Mouse (Mus musculus): ENCODE measurements around the gene Sox6.
"Not testable (repeated sequence)": the region's sequence is repeated elsewhere in the genome, so short reads cannot be mapped to it uniquely, and the experiment has no call there.

Gene Sox6

DNA sequence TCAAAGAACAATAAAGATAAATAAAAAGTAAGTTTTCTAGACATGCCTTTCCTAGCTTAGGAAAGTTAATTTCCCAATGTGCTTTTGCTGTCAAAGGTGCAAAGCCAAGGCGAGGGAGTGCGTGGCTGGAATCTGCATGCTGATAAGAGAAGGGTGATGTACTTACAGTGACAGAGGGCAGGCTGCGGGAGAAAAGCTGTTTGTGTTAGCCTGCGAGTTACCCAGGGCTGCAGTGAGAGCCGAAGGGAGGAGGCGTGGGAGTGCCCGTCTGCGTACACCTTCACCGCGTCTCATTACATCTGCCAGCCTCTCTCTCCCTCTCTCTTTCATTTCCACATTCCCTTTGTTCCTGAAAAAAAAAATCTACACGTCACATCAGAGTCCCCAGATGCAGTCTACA is at the start of gene Sox6:
Sox6 (minus strand) TSS at position 286 of the 400 bp plus-strand sequence.
- DNase-seq (ENCODE audit: low spot score): no peak

DNA sequence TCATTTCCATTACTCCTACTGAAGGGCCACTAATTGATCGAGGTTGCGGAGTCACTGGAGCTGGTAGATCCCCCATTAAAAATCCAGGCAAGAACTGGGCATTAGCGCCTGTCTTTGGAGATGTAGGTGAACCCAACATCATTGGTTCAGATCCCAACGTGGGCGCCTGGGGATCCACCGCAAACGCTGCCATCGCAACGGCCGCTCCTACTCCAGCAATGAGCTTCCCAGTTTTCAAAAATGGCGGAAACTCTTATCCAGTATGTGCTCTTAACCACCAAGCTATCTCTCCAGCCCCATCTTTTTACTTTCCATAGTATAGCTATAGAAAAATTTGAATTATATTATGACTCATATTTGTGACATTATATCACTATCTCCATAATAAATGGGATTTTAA is 45.8 kb upstream of the Sox6 start, which contains the start of gene Gm4353:
Gm4353 (minus strand) TSS at position 270 of the 400 bp plus-strand sequence.
- DNase-seq (ENCODE audit: low spot score): not testable (repeated sequence)

DNA sequence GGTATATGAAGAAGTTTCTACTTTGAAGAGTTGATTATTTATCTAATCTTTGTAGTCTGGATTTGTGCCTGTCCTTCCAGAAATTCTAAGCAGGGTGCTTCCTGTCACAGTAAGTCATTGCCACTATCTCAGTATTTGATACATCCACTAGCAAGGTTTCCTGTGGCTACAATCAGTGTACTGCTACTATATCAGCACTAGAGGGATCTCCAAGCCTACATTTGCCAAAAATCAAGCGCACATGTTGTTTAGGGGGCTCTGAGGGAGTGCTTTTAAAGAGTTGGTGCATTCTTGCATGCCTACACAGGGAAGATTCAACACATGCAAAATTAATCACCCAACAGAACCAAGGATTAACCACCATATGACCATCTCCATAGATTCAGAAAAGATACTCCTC is 22.1 kb upstream of the Sox6 start:
- no peak for DNase-seq (ENCODE audit: low spot score)

DNA sequence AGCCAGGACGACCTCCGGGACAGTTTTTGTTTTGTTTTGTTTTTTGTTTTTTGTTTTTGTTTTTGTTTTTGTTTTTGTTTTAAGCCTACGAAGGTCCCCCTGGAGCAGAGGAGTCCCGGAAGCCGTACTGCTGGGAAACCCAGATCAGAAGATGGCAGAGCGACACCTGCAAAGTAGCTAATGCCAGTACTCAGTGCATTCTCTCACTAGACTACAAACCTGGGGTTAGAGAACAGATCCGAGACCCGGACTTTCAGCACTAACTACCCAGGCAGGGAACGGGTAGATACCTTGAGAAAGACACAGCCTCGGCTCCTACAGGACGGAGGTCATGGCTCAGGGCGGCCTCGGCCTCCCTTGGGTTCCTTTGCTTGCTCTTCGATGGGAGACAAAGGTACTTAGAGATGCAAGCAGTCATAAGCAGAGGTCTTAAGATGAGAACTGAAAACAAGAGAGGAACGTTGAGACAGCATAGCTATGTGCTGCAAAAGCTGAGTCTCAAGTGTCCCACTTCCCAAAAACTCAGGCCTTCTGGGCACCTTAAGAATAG is 1.9 kb upstream of the Sox6 start:
- DNase-seq (ENCODE audit: low spot score): no peak

DNA sequence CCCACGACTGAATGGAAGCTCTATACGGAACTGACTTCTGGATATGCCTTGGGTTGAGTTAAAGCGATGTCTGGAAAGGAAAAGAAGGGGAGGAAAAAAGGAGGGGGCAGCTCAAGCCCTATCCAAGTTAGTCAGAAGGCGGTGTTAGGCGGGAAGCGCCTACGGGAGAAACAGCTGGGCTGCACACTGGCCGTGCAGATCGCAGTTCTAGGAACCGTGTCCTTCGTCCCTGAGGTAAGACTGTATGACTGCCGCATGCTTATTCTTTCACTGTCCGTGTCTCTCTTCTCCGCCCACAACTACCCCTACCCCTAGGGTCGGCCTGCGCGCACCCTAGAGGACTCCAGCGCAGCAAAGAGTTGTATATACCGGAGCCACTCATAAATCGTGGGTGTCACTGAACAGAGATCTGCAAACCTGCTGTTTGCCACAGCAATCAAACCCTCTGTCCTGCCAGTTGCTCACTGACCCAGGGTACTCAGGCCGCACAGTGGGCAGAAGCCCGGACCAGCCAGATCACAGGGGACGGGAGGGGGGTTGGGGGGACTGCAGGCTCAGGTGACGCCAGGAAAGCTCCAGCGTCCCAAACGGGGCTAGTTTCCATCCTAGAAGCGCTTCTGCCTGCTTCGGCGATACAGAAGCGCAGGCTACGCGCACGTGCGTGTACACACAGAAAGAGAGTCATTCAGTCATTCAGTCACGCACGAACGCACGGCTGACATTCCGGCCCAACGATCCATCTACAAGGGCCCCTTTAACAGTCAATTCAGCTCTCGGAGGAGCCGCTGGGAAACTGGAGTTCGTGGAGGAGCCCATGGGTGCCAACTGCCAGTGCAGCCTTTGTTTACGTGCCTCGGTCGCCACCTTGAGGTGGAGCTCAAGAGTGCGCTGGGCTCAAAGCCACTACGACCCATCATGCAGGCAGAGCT is 1.2 kb upstream of the Sox6 start:
- DNase-seq (ENCODE audit: low spot score): peak; percentile 25

DNA sequence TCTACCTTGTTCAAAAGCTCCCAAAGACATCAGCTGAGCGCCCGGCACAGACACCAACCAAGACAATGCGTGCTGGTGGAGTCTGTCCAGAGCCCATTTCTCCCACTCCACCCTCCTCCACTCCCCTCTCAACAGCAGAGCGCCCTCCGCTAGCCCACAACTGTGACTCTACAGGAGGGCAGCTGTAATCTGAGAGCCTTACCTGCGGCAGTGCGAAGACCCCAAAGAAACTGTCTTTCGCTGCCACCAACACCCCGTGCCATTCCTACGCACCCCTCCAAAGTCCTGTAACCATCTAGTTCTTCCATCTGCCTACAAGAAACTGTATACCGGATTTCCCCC is 571 bp upstream of the Sox6 start, which contains the start of gene 1110004F10Rik:
1110004F10Rik (plus strand) TSS at position 202 of the 342 bp plus-strand sequence.
- no peak for DNase-seq (ENCODE audit: low spot score)

DNA sequence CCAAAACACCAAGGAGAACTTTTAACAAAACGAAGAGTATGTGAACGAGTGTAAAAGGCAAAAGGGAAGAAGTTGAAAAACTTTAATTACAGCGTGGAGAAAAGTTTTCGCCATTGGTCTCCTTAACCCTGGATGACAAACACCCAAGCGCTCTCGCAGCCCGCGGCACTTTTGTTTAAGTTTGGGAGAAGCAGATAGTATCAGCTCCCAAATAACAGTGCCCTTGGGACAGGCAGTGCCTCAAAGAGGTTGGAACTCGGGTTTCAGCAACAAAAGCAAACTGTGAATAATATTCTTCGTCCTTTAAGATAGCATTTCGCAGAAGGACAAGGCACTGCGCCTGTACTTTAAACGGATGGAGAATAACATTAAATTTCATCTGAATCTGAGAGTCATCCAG is 572 bp downstream of the Sox6 start:
- DNase-seq (ENCODE audit: low spot score): no peak

DNA sequence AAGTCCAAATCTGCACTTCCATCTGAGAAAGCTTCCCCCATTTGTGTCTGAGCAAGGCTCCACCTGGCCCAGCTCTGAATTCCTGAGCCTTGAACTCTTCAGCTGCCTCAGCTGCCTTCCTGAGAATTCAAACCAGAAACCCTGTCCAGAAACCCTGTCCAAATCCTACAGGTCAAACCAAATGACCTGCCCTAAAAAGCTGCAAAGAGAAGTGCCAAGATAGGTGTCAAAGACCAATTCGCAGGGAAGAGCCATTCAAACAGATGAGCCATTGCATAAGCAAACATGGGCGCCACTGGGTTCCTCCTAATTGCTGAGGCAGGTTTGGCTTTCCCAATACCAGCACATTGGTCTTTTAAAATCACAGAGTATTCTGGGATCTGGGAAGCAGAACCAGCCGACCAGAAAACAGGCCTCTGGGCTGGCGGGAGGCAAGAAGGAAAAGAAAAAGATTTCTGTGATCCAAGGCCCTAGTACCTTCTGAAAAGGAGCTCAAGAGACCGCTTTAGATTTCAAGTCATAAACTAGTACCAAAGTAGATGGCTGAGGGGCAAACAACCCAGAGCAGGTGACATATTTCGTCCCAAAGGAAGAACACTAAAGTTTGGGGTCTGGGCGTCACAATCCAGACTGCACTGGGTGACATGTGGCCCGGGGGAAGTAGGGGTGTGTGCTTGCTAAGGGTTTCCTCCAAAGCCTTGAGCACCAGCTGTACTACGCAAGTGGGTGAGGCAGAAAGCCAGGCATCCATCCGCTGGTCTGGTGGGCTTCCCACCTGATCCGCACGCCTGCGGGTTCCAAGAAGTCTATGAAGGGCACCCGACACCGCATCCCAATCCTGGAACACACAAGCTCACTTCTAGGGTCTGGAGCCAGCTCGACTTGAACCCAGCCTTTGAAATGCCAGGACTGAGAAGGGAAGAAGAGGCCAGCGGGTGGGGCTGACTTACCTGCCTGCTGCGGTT is 1.7 kb downstream of the Sox6 start:
- no peak for DNase-seq (ENCODE audit: low spot score)

DNA sequence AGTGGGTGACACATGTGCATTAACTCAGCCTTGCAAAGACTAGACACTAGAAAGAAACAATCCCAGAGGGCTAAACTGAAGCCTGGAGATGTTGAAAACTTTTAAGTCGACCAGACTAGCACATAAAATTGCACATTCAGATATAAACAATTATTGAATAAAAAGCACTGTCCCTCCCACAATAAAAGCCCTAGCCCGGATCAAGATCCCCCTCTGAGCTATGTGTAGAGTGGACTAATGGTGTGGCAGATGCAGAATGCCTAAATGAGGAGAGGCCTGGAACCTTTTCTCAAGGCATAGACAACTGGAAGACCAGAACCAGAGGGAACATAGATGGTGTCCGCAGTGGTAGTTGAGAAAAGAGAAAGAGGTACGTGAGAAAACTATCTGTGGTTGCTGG is 3.1 kb downstream of the Sox6 start:
- no peak for DNase-seq (ENCODE audit: low spot score)

DNA sequence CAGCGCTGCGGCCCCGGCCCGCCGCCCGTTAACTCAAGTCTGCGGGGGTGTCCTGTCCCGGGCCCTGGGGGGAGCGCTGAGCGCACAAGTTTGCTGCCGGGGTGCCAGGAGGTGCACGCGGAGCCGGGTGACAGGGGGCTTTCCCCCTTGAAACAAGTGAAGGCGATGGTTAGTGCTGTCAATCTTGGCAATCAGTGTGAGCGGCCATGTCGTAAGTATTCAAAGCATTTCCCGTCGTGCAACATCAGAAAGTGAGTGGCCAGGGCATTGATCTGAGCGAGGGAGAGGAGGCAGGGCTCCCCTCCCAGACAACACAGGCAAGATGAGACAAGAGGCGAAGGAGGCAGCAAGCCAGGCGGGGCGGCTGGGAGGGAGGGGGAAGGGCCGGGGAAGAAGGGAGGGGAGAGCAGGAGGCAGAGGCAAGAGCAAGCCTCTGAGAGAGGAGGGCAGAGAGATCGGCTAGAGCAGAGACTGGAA is 4.3 kb downstream of the Sox6 start:
- DNase-seq (ENCODE audit: low spot score): no peak

DNA sequence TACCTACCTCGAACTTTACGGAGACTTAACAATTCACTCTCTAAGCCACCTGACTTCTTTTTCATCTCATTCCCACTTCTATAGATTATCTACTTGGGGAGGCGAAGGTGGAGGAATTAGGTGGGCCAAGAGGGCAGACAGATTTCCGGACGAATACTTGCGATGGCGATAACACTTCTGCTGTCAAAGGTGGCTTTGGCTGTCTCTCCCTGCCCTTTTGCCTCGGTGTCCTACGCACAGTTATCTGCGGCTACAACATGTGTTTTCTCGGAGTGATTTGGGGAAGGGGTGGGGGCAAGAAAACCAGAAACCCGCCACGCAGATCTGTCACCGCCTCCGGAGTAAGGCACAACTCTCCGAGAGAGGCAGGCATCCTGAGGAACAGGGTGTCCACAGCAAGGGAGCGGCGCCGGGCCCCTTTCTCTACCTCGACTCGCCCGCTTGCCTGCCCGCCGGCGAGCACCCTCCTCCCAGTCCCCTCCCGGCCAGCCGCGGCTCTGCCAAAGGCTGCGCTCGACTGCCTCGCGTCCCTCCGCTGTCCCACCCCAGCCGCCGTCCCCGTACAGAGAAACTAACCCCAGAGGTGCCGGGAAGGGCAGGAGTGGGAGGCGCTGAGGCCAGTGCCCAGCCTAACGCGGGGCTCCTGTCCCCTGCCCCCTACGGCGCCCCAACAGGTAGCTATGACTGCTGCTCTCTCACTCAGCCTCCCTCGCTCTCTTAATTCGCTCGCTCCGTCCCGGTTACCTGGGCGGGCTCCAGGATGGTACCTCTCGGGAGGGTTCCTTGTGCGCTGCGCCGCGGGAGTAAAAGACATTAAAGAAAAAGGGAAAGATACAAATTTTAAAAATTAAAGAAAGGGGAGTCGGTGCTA is 5.0 kb downstream of the Sox6 start:
- DNase-seq (ENCODE audit: low spot score): no peak

DNA sequence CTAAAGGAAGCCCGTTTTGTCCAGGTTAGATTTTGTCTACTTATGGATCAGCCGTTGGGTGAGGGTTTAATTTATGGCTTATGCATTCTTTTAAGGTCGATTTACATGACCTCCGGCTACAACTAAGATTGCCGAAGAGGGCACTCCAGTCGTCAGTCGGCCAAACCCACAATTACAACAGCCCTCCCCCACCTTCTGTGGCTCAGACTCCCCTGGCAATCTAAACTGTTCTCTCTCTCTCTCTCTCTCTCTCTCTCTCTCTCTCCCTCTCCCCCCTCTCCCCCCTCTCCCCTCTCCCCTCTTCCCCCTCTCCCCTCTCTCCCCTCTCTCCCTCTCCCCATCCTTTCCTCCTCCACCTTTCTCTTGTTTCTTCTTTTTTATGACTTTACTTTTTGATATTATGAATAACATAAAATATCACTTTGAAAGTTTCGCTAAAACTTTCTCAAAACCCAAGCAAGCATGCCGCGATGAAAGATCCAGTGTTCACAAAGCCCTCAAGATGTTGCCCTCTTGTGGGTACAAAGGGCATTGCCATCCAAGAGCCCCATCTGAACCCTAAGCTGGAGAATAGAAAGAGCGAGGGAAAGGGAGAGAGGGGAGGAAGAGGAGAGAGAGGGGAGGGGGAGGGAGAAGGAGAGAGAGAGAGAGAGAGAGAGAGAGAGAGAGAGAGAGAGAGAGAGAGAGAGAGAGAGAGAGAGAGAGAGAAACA is 5.8 kb downstream of the Sox6 start:
- DNase-seq (ENCODE audit: low spot score): no peak

DNA sequence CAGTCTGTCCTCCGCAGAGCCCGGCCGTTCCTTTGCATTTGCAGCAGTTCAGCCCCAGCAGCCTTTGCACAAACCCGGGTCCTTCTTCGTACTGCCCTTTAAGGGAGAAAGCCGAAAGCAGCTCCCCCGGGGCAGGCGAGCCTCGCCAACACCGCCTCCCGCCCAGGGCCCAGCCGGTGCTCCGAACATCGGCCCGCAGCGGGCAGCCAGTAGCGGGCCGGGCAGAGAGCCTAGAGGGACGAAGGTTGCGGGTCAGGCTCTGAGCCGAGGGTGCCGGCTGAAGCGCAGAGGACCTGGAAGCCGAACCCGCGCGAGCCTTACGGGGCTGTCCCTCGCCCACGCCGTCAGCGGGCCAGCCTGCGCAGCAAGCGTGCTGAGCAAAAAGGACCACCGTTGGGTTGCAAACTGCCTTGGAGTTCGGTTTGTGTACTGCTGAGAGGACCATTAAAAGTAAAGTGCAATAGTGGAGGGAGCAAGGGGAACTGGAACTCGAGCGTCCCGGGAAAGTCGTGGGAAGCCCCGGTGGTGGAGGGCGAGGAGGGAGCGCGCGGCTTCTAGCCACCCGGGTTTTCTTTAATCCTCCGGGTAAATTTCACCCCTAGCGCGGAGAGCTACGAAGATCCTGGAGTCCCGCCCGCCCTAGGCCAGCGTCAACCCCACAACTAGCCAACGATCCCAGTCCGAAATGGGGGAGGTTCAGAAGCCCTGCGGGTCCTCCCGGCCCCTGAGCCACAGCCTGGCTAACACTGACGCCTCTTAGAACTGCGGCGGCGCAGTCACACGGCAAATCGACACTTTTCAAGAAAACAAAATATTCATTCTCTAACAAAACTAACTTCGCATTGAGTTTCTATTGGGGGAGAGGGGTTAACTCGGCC is 6.6 kb downstream of the Sox6 start:
- no peak for DNase-seq (ENCODE audit: low spot score)

DNA sequence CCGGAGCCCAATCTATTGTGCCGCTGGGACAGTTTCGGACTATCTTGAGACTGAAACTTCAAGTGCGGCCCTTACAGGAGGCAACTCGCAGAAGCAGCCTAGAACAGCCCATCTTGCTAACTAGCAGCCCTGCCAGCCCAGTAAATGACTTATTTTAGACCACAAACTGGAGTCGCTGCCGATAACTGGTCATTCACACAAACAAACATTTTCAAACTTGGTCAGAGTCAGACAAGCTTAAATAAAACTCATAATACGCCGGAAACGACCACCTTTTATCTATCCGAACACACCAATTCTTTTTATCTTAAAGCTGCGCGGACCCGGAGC is 7.2 kb downstream of the Sox6 start:
- DNase-seq (ENCODE audit: low spot score): no peak

DNA sequence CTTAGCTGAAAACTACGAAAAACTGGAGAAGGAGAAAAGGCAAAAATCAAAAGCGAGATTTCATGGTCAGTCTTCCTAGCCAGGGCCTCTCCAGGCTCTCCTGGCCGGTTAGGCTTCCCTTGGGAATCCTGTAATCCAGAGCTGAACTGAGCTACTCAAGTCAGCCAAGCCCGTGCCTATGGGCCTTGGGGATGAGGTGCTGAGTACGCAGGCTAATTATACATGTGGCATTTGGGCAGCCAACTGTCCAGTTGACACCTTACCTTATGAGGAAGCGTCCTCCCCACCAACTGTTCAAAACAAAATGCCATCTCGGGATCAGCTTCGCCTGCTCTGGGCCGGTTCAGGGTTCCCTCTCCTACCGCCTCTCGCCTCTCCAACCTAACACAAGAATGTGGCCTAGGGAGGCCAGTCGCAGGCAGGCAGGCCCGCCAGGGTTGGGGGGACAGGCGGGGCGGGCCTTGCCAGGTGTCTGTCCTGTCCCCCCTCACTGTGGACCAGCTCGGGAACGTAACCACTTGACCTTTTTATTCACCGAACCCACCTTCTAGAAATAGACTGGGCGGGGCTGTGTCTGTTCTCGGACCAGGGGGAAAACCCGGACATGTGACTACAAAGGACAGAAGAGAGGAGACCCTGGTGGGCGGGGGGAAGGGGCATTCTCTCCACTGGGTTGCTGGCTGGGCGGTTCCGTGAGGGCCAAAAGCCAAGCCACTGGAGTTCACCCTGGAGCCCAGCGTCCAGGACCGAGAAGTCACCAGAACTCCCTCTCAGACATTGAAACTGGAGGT is 7.8 kb downstream of the Sox6 start:
- no peak for DNase-seq (ENCODE audit: low spot score)

DNA sequence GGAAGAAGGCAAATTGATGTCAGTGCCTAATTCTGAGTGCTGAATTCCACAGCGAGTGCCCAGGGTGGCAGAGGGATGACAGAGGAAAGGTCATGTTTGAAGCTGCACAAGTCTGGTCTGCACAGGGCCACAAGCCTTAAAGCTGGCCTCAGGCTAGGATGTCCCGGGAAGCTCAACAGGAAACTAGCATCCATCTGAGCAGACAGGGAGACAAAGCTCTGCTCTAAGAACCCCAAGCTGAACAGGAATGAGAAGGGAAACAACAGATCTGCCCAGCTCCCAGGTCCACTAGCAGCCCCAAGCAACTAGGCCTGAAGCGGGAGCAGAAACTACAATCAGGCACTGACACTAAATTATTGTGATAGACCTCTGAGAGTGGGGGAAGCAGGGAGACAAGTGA is 8.6 kb downstream of the Sox6 start:
- DNase-seq (ENCODE audit: low spot score): no peak

DNA sequence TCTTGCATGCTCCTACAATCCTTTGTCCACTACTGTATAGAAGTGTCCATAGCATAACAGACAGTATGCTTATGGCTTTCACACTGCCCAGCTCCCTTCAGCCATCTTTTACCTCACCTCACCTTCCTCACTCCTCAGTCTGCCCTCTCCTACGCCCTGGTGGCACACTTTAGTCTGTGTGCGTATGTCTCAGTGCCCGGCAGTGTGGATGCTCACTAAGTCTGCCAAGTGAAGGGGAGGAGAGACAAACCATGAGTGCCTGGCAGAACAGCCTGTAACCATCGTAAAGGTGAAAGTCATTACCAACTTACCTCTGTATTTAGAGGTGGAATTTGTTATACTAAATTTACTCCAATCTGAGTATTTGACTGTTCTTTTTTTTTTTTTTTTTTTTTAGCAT is 35.9 kb downstream of the Sox6 start:
- no peak for DNase-seq (ENCODE audit: low spot score)

DNA sequence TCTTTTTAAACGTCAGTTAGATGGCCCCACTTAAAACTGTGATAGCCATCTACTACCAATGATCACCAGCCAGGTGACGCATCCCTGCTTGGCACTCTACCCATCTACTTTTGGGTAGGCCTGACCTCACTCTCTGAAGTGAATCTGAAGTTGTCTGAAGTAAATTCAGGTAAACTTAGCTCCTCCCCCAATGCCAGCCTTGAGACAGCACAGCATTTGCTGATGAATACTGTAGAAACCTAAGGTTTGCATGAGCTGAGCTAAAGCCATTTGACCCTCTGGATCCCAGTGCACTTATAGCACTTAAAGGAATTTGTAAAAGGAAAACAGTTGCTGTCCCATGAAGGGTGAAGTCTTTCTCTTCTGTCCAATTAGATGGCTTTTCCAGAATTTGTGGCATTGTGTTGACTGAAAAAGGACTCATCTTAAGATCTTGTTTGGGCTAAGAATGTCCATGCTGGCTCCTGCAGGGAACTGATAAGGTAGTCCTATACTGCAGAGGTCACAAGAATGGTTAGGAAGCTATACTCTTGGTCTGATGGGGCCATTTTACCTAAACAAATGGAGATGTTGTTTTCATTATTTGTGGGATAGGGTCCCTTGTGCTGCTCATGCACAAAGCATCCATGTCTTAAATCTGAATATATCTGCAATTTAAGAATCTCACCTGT is 50.4 kb downstream of the Sox6 start:
- DNase-seq (ENCODE audit: low spot score): no peak
